Mouse (Mus musculus) MEL (cell line): ENCODE data around the gene Echdc3. TPM values are rescaled to one million over a fixed set of nuclear protein-coding genes. Genes with fewer than 3 reads are reported as not detected.

Experiments used
- DNase-seq: peaks from one replicate; pipeline ENCODE4 v3.0.0; 2011; ENCODE audit warnings: low read depth, low spot score
- H3K27ac ChIP-seq: 2 replicates; pipeline ENCODE4 v1.5.1; 2012; ENCODE audit warnings: low read depth, mild to moderate bottlenecking, control low read depth, low read length, moderate library complexity; ENCODE audit not compliant: control insufficient read depth
- H3K27me3 ChIP-seq, 2 experiments: fragments of 150-350 bp in 1 of 2; sonication (generic) in 1 of 2; 2 replicates each; pipeline ENCODE4 v1.6.1; 2012; ENCODE audit warnings: low read length in 2 of 2, mild to moderate bottlenecking in 2 of 2, improper control_type of control experiment in 1 of 2, moderate library complexity in 1 of 2; ENCODE audit not compliant: insufficient read depth in 2 of 2, control insufficient read depth in 1 of 2
- H3K36me3 ChIP-seq, 2 experiments: 2 replicates each; pipeline ENCODE4 v1.6.1; 2012 to 2014; ENCODE audit warnings: low read length in 2 of 2, improper control_type of control experiment in 1 of 2, inconsistent platforms in 1 of 2, mild to moderate bottlenecking in 1 of 2; ENCODE audit not compliant: insufficient read depth in 2 of 2, control insufficient read depth in 1 of 2
- H3K4me1 ChIP-seq, 2 experiments: fragments of 150-350 bp in 1 of 2; sonication (generic) in 1 of 2; 2 replicates each; pipeline ENCODE4 v1.6.1; 2012; ENCODE audit warnings: low read length in 2 of 2, improper control_type of control experiment in 1 of 2, mild to moderate bottlenecking in 1 of 2; ENCODE audit not compliant: insufficient read depth in 2 of 2, control insufficient read depth in 1 of 2
- H3K4me3 ChIP-seq, 2 experiments: fragments of 150-350 bp in 1 of 2; sonication (generic) in 1 of 2; 2 replicates each; pipeline ENCODE4 v1.5.1; 2012; ENCODE audit warnings: low read depth in 2 of 2, low read length in 2 of 2, mild to moderate bottlenecking in 2 of 2, moderate library complexity in 2 of 2, control low read depth in 1 of 2, improper control_type of control experiment in 1 of 2; ENCODE audit not compliant: control insufficient read depth in 1 of 2, insufficient read depth in 1 of 2
- H3K79me2 ChIP-seq: 2 replicates; pipeline ENCODE4 v1.6.1; 2012; ENCODE audit warnings: mild to moderate bottlenecking, low read length, moderate library complexity; ENCODE audit not compliant: control insufficient read depth, poor library complexity, insufficient read depth
- H3K9ac ChIP-seq: 2 replicates; pipeline ENCODE4 v1.6.1; 2012; ENCODE audit warnings: low read depth, mild to moderate bottlenecking, control low read depth, low read length, moderate library complexity; ENCODE audit not compliant: control insufficient read depth, poor library complexity, severe bottlenecking
- H3K9me3 ChIP-seq: fragments of 150-350 bp; sonication (generic); replicated peaks from 2 replicates; pipeline ENCODE4 v1.6.1; 2012; ENCODE audit warnings: mild to moderate bottlenecking, low read length, improper control_type of control experiment, moderate library complexity; ENCODE audit not compliant: insufficient read depth
- BHLHE40 ChIP-seq: IDR thresholded peaks from 2 replicates; pipeline ENCODE4 v1.6.1; 2012; ENCODE audit warnings: low read depth, mild to moderate bottlenecking, inconsistent platforms, low read length, improper control_type of control experiment, borderline replicate concordance
- CHD1 ChIP-seq: IDR thresholded peaks from 2 replicates; pipeline ENCODE4 v1.6.1; 2012; ENCODE audit warnings: low read depth, mild to moderate bottlenecking, inconsistent platforms, low read length, improper control_type of control experiment
- CHD2 ChIP-seq: IDR thresholded peaks from 2 replicates; pipeline ENCODE4 v1.6.1; 2011; ENCODE audit warnings: low read length, improper control_type of control experiment
- CTCF ChIP-seq, 3 experiments: IDR thresholded peaks in 2 of 3; conservative IDR thresholded peaks in 1 of 3; 2 replicates each; pipeline ENCODE4 v1.5.1; 2011 to 2012; ENCODE audit warnings: low read length in 3 of 3, low read depth in 2 of 3, mild to moderate bottlenecking in 2 of 3, improper control_type of control experiment in 1 of 3, inconsistent platforms in 1 of 3, mixed read lengths in 1 of 3, moderate library complexity in 1 of 3; ENCODE audit not compliant: control insufficient read depth in 1 of 3, insufficient read depth in 1 of 3, poor library complexity in 1 of 3, severe bottlenecking in 1 of 3
- E2F4 ChIP-seq: IDR thresholded peaks from 2 replicates; pipeline ENCODE4 v1.6.1; 2011; ENCODE audit warnings: low read depth, low read length, improper control_type of control experiment, borderline replicate concordance
- ELF1 ChIP-seq: IDR thresholded peaks from 2 replicates; pipeline ENCODE4 v1.6.1; 2014; ENCODE audit warnings: low read depth, mild to moderate bottlenecking, inconsistent platforms, low read length, improper control_type of control experiment, moderate library complexity
- EP300 ChIP-seq, 2 experiments: IDR thresholded peaks; 2 replicates each; pipeline ENCODE4 v1.6.1; 2011; ENCODE audit warnings: improper control_type of control experiment in 2 of 2, low read length in 2 of 2, low read depth in 1 of 2, mild to moderate bottlenecking in 1 of 2
- ETS1 ChIP-seq: IDR thresholded peaks from 2 replicates; pipeline ENCODE4 v1.6.1; 2012; ENCODE audit warnings: low read depth, mild to moderate bottlenecking, inconsistent platforms, low read length, improper control_type of control experiment, moderate library complexity
- GABPA ChIP-seq: IDR thresholded peaks from 2 replicates; pipeline ENCODE4 v1.6.1; 2012; ENCODE audit warnings: low read depth, mild to moderate bottlenecking, inconsistent platforms, low read length, improper control_type of control experiment, moderate library complexity
- GATA1 ChIP-seq: IDR thresholded peaks from 2 replicates; pipeline ENCODE4 v1.6.1; 2011; ENCODE audit warnings: low read depth, low read length, improper control_type of control experiment
- HCFC1 ChIP-seq: IDR thresholded peaks from 2 replicates; pipeline ENCODE4 v1.6.1; 2012; ENCODE audit warnings: low read depth, mild to moderate bottlenecking, inconsistent platforms, low read length, improper control_type of control experiment, moderate library complexity
- MAX ChIP-seq: IDR thresholded peaks from 2 replicates; pipeline ENCODE4 v1.6.1; 2011; ENCODE audit warnings: low read length, improper control_type of control experiment
- MXI1 ChIP-seq: IDR thresholded peaks from 2 replicates; pipeline ENCODE4 v1.6.1; 2011; ENCODE audit warnings: mild to moderate bottlenecking, low read depth, low read length, improper control_type of control experiment
- MYB ChIP-seq: IDR thresholded peaks from 2 replicates; pipeline ENCODE4 v1.6.1; 2011; ENCODE audit warnings: mild to moderate bottlenecking, low read depth, low read length, improper control_type of control experiment
- MYC ChIP-seq: IDR thresholded peaks from 2 replicates; pipeline ENCODE4 v1.6.1; 2011; ENCODE audit warnings: low read depth, mild to moderate bottlenecking, low read length, improper control_type of control experiment, moderate library complexity
- NRF1 ChIP-seq: IDR thresholded peaks from 2 replicates; pipeline ENCODE4 v1.6.1; 2014; ENCODE audit warnings: low read depth, mild to moderate bottlenecking, inconsistent platforms, low read length, improper control_type of control experiment, moderate library complexity; ENCODE audit not compliant: poor library complexity, insufficient read depth, severe bottlenecking
- POLR2AphosphoS5 ChIP-seq: IDR thresholded peaks from 2 replicates; pipeline ENCODE4 v1.6.1; 2012; ENCODE audit warnings: low read depth, borderline replicate concordance, mild to moderate bottlenecking, inconsistent platforms, low read length, moderate library complexity, mixed read lengths
- RAD21 ChIP-seq: IDR thresholded peaks from 2 replicates; pipeline ENCODE4 v1.6.1; 2011; ENCODE audit warnings: mild to moderate bottlenecking, low read depth, low read length, improper control_type of control experiment
- SIN3A ChIP-seq: IDR thresholded peaks from 2 replicates; pipeline ENCODE4 v1.6.1; 2012; ENCODE audit warnings: low read length, improper control_type of control experiment, inconsistent platforms
- TBP ChIP-seq: IDR thresholded peaks from 2 replicates; pipeline ENCODE4 v1.8.0; 2011; ENCODE audit warnings: low read depth, low read length, improper control_type of control experiment
- USF2 ChIP-seq, 2 experiments: IDR thresholded peaks; 2 replicates each; pipeline ENCODE4 v1.6.1; 2011 to 2012; ENCODE audit warnings: improper control_type of control experiment in 2 of 2, low read length in 2 of 2, borderline replicate concordance in 1 of 2, inconsistent platforms in 1 of 2, low read depth in 1 of 2, mild to moderate bottlenecking in 1 of 2; ENCODE audit not compliant: insufficient read depth in 1 of 2
- ZKSCAN1 ChIP-seq: IDR thresholded peaks from 2 replicates; pipeline ENCODE4 v1.6.1; 2012; ENCODE audit warnings: low read depth, mild to moderate bottlenecking, inconsistent platforms, low read length, improper control_type of control experiment, moderate library complexity
- ZMIZ1 ChIP-seq: IDR thresholded peaks from 2 replicates; pipeline ENCODE4 v1.6.1; 2012; ENCODE audit warnings: low read depth, mild to moderate bottlenecking, inconsistent platforms, low read length, improper control_type of control experiment, moderate library complexity
- ZNF384 ChIP-seq: IDR thresholded peaks from 2 replicates; pipeline ENCODE4 v1.6.1; 2012; ENCODE audit warnings: low read depth, mild to moderate bottlenecking, inconsistent platforms, low read length, improper control_type of control experiment
- polyA plus RNA-seq, 2 experiments: library from polyadenylated mRNA; stranded (reverse) in 1 of 2; unstranded in 1 of 2; fragments of >175 nt in 1 of 2; fragments of >200 nt in 1 of 2; gene quantifications; 2 replicates each; pipeline versions ENCODE4 v1.2.1 to v1.2.4; 2012; ENCODE audit warnings: low replicate concordance in 2 of 2, low read depth in 1 of 2; ENCODE audit not compliant: insufficient read length in 2 of 2, insufficient read depth in 1 of 2, missing spikeins in 1 of 2
- total RNA-seq: library from RNA; depleted of rRNA; stranded (reverse); fragments of 300-350 nt; gene quantifications from 2 replicates; pipeline ENCODE4 v1.2.3, GENCODE M21; 2012

The Echdc3 gene
- total and polyA plus RNA-seq, 3 experiments: not detected

DNA sequence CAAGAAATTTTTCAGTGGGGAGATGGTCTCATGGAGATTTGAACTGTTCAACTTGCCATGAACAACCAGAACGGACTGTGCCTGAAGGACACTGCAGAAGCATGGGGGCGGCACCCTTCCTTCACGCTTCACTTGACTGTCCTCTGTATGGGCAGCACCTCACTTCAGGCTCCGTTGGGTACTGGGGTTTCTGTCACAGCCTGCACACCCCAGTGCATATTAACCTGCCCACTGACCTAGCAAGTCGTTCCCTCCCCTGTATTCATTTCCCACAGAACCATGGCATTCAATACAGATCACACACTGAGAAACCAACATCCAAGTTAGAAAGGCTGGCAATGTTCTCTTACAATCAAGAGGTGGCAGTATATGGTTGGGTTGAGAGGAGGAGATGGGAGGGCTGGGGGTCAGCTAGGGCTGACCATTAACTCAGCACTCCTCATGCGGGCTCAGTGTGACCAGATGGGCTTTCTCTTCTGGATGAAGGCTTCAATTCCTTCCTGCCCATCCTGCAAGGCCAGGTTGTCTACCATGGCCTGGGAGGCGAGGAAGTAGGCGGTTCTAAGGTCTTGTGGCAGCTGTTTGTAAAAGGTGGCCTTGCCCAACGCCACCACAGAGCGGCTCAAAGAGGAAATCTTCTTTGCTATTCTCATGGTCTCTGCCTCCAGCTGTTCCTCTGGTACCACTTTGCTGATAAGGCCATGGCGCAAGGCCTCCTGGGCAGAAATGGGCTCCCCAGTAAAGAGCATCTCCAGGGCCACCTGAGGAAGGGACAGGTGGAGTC, 23.8 kb downstream of the Echdc3 start:
- no peak overlapping the region for H3K4me3 ChIP-seq
- no peak overlapping the region for H3K27ac ChIP-seq
- no peaks in the 10 kb centered on the region for H3K4me1 ChIP-seq
- no peaks in the 10 kb centered on the region for H3K79me2 ChIP-seq
- no peaks in the 10 kb centered on the region for H3K9me3 ChIP-seq
- no peak overlapping the region for H3K9ac ChIP-seq
- no peaks in the 10 kb centered on the region for H3K36me3 ChIP-seq
- no peak for DNase-seq
- H3K27me3 ChIP-seq: no peaks in the 10 kb centered on the region; a peak in 1 of 4 replicates
- TF ChIP-seq RAD21 (peak; percentile 25), CHD2 (no peak), ZNF384 (no peak), MAX (no peak), CTCF (IDR thresholded peaks at IDR 0.05 in 2 of 3, conservative IDR thresholded peaks at IDR 0.05 in 1 of 3; ENCODE audit: control insufficient read depth in 1 of 3, insufficient read depth in 1 of 3, low read depth in 2 of 3, low read length in 3 of 3, poor library complexity in 1 of 3, severe bottlenecking in 1 of 3) (peak in 1 of 3 experiments; percentile 5; a peak in 1 of 6 replicates), TBP (no peak), ETS1 (no peak), MYC (no peak)

DNA sequence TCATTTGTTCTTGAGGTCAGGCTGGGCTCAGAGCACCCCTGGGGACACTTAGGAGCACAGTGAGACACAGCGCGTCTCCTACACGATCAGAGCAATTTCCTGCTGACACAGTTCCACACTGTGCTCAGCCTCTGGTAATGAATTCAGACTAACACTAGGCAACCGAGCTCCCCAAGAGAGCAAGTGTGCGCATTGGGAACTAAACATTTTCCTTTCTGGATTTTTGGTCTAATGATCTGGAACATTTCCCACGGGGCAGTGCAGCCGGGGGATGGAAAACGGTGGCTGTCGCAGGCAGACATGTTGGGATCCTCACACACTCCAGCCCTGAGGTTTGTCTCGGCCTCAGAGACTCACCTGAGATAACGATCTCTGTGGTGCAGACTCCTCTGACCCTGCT, 25.4 kb downstream of the Echdc3 start:
- no peak overlapping the region for H3K4me3 ChIP-seq
- TF ChIP-seq ZNF384: no peak
- no peak for TF ChIP-seq CHD1
- no peak for TF ChIP-seq CHD2
- no peak for TF ChIP-seq SIN3A
- TF ChIP-seq EP300 (IDR thresholded peaks at IDR 0.05; ENCODE audit: low read depth in 1 of 2, low read length in 2 of 2): no peak
- TF ChIP-seq MXI1: no peak
- TF ChIP-seq POLR2AphosphoS5: no peak
- no peak for TF ChIP-seq BHLHE40
- no peak for TF ChIP-seq RAD21
- TF ChIP-seq E2F4: no peak
- TF ChIP-seq ZKSCAN1: no peak
- TF ChIP-seq NRF1: no peak
- TF ChIP-seq MYB: no peak
- TF ChIP-seq ELF1: no peak
- TF ChIP-seq GABPA: no peak
- TF ChIP-seq HCFC1: no peak
- no peak for TF ChIP-seq GATA1
- TF ChIP-seq ZMIZ1: no peak
- no peak for TF ChIP-seq CTCF (IDR thresholded peaks at IDR 0.05 in 2 of 3, conservative IDR thresholded peaks at IDR 0.05 in 1 of 3; ENCODE audit: control insufficient read depth in 1 of 3, insufficient read depth in 1 of 3, low read depth in 2 of 3, low read length in 3 of 3, poor library complexity in 1 of 3, severe bottlenecking in 1 of 3)
- TF ChIP-seq USF2 (IDR thresholded peaks at IDR 0.05; ENCODE audit: borderline replicate concordance in 1 of 2, insufficient read depth in 1 of 2, low read depth in 1 of 2, low read length in 2 of 2): no peak
- TF ChIP-seq, all 39 proteins: peak for 0
- Histone ChIP-seq H3K9ac (no peak overlapping the region), H3K27me3 (no peaks in the 10 kb centered on the region; a peak in 1 of 4 replicates), H3K4me1 (no peaks in the 10 kb centered on the region), H3K27ac (no peak overlapping the region), H3K79me2 (no peaks in the 10 kb centered on the region), H3K36me3 (no peaks in the 10 kb centered on the region), H3K9me3 (no peaks in the 10 kb centered on the region)
- DNase-seq: no peak
